Mouse (Mus musculus) thymus, adult 2 months (tissue): ENCODE results near the gene Coq10a.

ENCODE experiments used
- CTCF ChIP-seq: fragments of 200-500 bp; IDR thresholded peaks from 2 replicates; pipeline ENCODE4 v1.5.1; 2012; ENCODE audit warnings: mild to moderate bottlenecking, control low read depth, low read length, moderate library complexity, borderline replicate concordance; ENCODE audit not compliant: control insufficient read depth, poor library complexity, insufficient read depth; ENCODE audit errors: extremely low read depth
- POLR2A ChIP-seq: fragments of 200-500 bp; IDR thresholded peaks from 2 replicates; pipeline ENCODE4 v1.6.1; 2012; ENCODE audit warnings: mild to moderate bottlenecking, low read length, control low read depth, moderate library complexity; ENCODE audit not compliant: control insufficient read depth, poor library complexity, insufficient read depth; ENCODE audit errors: extremely low read depth

DNA sequence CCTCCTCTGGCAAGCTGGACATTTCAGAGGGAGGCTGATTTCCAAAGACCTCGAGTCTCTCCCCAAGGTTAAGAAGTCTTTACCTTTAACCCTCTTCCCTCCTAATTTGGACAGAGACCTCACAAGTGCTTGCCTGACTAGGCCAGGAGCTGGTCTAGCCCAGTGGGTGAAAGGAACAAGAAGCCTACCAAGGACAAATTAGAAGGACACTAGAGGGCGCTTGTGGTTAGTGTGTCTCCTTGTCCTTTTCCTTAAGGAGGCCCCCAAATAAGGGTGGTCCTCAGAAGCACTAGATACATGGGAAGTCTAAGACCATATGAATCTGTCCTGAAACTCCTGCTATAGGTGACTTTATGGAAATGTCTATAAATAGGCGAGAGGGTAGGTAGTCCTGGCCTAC lies 6.2 kb downstream of the Coq10a start:
- TF ChIP-seq CTCF (no peak), POLR2A (no peak)
